Mouse (Mus musculus): ENCODE results near the gene Zbtb38. TPM values are rescaled to one million over a fixed set of nuclear protein-coding genes. Genes with fewer than 3 reads are reported as not detected.

The Zbtb38 gene
- polyA plus RNA-seq, 1 experiment, result 19.0 TPM

DNA sequence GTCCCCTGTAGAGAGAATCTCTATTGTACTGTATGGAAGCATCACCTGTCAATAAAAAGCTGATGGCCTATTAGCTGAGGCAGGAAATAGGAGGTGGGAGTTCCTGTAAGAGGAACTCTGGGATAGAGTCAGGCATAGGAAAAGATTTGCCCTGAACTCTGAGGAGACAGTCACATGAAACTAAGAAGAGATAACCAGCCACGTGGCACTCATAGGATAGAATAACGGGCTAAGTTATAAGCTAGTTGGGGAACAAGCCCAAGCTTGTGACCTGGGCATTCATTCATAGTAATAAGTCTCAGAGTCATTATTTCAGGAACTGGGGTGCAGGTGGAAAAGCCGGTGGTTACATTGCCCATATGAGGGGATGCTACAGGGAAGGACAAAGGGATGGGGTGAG lies 10.4 kb upstream of the Zbtb38 start:
- no peak for DNase-seq (ENCODE audit: extremely low spot score in 1 of 2, low spot score in 1 of 2)

DNA sequence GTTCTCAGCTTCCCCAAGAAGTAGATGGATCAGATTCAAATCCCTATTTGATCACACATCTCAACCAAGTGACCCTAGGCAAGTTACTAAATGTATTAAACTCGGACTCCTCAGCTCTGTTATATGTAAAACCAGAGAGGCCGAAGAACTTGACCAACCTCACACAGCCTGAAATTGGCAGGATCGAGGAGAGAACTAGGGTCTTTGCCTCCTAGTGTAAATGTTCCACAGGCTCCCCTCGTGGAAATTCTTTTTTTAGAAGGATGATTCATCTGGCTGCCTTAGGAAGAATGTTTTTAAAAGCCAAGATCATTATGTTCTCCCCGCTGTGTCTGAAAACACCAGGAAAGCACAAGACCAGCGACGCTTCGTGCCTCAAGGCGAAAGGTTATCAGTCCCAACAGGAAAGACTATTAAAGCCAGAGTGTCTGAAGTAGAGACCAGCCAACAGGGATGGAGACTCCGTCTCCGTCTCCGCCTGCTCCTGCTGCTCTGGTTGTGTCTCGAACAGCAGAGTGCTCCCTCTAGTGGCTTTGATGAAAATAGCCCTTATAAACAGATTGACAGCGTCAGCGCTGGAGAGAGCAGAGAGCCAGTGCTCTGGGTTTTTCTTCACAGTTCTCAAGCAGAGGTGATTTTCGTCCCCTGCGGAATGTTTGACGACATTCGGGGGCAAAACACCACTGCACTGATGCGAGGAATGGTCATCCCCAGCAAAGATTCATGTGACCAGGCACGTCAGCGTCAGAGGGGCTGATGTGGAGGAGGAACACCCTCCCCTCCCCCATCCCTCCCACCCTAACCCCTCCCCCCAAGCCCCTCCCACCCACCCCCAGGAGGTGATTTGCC lies 6.3 kb upstream of the Zbtb38 start:
- DNase-seq (ENCODE audit: extremely low spot score in 1 of 2, low spot score in 1 of 2), result peak; percentile 57 to 88

GRCm38 (mm10) chr9:96756638-96757435 lies 4.2 kb upstream of the Zbtb38 start:
- DNase-seq (ENCODE audit: extremely low spot score in 1 of 2, low spot score in 1 of 2), result no peak

- no peak for DNase-seq (ENCODE audit: extremely low spot score in 1 of 2, low spot score in 1 of 2)
Observed at GRCm38 (mm10) chr9:96755761-96756160, 3.1 kb upstream of the Zbtb38 start.

- DNase-seq (ENCODE audit: extremely low spot score in 1 of 2, low spot score in 1 of 2), result no peak
Observed at GRCm38 (mm10) chr9:96754625-96754969, 2.0 kb upstream of the Zbtb38 start.

DNA sequence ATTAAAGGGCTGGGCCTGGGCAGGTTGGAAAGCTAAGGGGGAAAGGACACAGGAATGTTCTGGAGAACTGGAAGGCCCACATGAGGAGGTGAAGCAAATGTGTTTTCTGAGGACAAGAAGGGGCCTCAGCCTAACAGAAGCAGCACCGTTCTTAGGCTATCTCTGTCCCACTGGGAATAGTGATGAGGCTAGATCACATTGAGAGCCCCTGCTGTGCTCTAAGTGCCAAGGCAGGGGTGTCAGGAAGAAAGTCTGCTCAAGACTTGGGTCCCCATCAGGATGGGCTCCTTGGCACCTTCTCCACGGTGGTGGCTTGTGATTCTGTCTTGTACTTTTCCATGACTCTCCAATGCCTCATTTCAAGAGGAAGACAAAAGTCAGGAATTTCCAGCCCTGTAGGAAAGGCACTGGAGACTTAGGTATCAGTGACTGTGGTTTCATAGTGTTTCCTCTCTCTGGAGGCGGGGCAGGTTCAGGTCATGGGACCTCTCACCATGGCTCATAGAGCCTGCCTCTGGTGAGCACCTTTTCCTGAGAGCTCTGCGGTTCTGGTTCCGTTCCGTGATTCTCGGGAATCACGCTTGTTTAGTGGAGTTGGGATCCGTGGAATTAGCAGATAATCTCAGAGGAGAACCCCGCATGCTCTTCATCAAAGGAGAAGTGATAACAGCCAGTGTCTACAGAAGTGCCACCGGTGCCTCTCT lies 1.4 kb upstream of the Zbtb38 start:
- DNase-seq (ENCODE audit: extremely low spot score in 1 of 2, low spot score in 1 of 2), result no peak

- no peak for DNase-seq (ENCODE audit: extremely low spot score in 1 of 2, low spot score in 1 of 2)
Observed at GRCm38 (mm10) chr9:96753392-96753791, 761 bp upstream of the Zbtb38 start.

DNA sequence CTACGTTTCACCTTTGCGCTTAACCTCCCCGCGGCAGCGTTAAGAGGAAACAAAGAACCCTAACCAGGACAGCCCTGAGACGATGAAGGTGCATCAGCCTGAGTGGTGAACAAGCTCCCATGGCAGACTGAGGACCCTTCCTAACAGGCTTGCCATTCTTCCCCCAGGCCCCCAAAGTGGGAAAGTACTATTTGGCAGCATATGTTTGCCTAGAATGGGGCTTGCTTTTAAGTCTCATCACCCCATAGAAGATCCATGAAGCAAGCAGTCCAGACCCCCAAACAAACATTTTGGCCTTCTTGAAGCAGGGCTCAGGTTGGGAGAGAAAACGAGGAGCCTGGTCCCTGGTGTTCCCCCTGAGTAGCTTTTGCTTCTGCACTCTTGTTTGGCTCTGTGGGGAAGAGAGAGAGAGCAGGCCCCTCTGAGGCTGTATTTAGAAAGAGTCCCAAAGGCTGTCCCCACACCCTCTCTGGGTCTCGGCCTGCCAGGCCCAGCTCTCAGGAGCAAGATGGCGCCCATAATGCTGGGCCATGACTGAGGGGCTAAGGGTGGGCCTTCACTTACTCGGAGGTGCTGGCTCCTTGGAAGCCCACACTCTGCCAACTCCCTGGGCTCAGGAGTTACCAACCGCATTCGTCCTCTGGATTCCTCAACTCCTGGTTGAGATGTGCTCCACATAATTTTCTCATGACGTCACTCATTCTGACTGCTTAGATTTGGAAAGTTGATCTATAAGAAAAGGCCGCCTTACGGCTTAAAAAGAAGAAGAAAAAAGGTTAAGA lies 619 bp downstream of the Zbtb38 start:
- no peak for DNase-seq (ENCODE audit: extremely low spot score in 1 of 2, low spot score in 1 of 2)

DNA sequence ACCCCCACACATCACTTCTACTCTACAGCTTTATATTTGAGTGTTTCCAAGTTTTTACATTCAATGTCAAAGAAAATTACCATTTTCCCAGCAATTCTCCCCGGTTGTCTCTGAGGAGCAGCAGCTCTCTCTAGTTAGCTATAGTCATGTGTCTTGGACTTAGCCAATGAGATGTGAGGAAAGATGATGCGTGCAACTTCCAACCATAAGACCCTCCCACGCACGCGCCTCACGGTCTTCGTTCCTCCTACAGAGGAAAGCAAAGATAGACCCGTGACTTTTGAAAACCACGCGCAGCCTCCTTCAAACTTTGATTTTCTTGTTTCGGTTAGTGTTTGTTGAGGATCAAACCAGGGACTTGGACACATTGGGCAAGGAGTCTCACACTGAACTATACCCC lies 2.0 kb downstream of the Zbtb38 start:
- no peak for DNase-seq (ENCODE audit: extremely low spot score in 1 of 2, low spot score in 1 of 2)

GRCm38 (mm10) chr9:96746527-96746926 lies 6.1 kb downstream of the Zbtb38 start:
- no peak for DNase-seq (ENCODE audit: extremely low spot score in 1 of 2, low spot score in 1 of 2)

GRCm38 (mm10) chr9:96744909-96745308 lies 7.7 kb downstream of the Zbtb38 start:
- no peak for DNase-seq (ENCODE audit: extremely low spot score in 1 of 2, low spot score in 1 of 2)

DNA sequence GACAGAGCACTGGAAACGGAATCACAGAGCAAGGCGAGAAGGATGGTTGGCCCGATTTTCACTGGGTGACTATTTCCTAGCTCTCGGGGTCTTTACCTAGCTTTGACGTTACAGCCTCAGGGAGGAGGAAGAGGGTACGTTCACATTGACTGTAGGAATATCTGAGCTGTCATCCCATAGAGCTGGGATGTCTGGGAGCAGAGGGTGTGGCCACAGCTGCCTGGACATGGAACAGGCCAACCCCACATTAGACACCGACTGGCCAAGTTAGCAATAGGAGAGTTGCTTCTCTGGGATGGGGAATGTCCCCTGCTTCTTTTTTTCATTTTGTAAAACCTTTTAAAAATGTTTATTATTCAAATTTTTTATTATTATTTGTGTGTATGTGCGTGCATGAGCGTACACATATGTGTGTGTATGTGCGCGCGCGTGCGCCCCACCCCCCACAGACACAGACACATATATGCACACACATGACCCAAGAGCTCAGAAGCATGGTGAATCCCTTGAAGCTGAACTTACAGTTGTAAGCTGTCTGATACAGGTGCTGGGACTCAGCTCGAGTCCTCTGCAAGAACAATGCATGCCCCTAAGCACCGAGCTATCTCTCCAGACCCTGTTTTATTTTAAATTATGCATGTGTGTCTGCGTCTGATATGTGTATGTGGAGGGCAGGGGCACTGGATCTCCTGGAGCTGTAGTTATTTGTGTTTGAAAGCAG lies 11.1 kb downstream of the Zbtb38 start:
- DNase-seq (ENCODE audit: extremely low spot score in 1 of 2, low spot score in 1 of 2), result no peak

GRCm38 (mm10) chr9:96740712-96741364 lies 11.8 kb downstream of the Zbtb38 start:
- DNase-seq (ENCODE audit: extremely low spot score in 1 of 2, low spot score in 1 of 2), result no peak

DNA sequence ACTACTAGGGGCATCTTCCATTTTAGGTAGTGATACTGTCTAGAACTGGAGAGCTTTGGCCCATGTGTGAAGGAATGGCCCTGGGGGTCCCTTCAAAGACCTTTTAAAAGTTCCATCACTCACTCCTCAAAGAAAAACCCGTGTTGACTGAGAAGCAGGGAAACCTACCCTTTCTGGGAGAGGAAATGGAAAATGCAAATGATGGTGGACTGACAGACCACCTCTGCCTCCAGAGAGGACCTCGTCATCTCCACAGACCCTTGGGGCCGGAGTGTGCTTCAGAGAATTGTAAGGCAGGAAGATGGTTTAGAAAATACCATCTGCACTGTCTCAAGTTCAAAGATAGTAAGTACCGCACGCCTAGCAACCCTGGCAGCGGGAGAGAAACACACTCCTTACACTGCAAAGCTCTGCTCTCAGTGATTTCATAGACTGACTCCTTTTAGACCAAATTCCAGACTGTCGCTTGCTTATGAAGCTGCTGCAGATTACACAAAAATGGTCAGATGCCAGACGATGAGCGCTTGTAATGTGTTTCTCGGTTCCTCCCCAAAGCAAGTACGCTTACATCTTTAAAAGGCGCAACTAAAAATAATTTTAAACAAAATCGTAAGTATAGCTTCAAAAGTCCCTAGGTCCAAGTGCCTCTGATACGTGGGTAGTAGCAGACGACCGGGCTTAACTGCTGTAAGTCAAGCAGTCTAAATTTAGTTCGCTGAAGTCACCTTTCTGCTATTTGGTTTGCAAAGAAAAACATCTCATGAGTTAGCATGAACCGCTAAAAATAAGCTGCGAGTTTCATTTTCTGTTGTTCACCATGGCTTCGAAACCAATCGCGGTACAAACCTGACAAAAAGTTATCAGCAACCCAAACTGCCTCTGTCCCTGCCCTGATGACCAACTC lies 12.6 kb downstream of the Zbtb38 start:
- DNase-seq (ENCODE audit: extremely low spot score in 1 of 2, low spot score in 1 of 2), result peak in 1 of 2 experiments; percentile 74

DNA sequence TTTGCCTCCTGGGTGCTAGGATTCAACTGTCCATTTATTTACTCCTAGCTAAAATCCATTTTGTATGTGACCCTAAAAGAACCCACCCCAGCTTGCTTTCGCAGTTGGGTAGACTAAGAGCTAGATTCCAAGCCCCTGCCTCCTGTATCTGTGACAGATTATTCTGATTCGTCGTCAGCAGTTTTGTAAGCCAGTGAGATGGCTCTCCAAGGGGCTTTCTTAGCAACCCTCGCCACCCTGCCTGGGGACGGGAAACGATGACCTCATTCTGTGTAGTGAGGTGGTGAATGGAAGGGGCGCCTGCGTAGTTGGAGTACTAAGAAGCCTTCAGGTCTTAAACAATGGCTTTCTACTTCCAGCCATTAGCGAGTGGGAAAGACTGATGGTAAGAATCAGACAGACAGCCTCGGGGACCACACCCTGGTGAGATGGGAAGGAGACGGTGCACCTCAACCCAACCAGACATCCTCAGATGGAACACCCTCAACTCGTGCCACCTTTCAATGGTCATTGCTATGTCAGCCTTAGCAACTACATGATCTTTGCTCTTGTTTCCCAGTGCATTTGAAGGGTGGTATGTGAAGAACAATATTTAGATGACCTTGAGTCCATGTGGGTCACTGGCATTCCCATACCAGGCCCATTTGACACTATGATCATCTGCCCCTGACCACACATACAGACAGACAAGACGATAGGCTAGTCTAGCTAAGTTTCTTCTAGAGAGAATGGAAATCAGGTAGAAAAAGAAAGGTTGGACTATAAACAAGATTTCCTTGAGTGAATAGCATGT lies 13.9 kb downstream of the Zbtb38 start:
- DNase-seq (ENCODE audit: extremely low spot score in 1 of 2, low spot score in 1 of 2), result no peak

DNA sequence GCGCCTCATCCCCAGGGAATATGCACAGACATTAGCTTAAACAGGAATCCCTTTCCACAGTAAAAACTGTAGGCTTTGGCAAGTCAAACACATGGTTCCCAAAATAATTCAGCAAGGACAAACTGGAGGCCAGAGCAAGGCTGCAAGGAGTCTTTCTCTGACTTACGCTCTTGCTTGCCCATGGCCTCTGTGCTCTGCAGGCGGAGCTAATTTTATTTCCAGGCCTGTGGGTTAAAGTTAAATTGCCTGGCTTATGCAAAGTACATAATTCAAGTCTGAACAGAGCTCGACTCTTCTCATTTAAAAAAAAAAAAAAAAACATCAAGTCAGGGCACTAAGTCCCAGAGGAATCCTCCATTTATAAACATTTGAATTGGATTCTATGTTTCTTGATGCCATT lies 16.7 kb downstream of the Zbtb38 start:
- DNase-seq (ENCODE audit: extremely low spot score in 1 of 2, low spot score in 1 of 2), result no peak

GRCm38 (mm10) chr9:96733425-96733717 lies 19.3 kb downstream of the Zbtb38 start:
- DNase-seq (ENCODE audit: extremely low spot score in 1 of 2, low spot score in 1 of 2), result no peak
